Comparison of ENCODE assay signal across 9 mouse cellular contexts in the genomic region with DNA sequence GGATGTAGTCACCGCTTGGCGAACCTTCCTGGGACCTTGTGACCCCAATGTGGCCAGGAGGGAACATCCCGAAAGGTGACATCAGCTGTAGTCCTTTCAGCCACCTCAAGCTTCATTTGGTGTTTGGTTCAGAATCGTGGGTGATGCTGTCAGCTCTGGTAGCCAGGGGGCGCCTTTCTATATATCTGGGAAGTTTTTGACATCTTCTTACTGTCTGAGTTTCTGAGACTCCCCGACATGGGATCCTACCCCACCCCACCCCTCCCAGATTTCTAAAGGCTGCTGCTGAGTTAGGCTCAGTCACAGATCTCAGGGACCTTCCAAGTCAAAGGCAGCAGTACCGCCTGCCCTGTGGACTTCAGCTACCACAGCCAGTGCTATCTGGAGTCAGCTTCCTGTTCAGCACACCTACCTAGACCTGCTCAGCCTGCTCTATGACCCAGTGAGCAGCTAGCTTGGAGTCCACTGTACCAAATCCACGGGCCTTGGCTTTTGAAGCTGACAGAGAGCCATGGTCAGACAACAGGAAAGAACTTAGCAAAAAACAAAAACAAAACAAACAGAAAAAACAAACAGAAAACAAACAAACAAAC. TPM values are rescaled to one million over a fixed set of nuclear protein-coding genes. Genes with fewer than 3 reads are reported as not detected.
DNase-seq lines count a peak whose midpoint lies in the region; ATAC-seq and TF ChIP-seq lines count a peak whose summit lies in the region.
"Had no signal": no experiment of that assay in that cellular context is flagged by ENCODE, and none has a peak within 500 bp of the region (broad histone marks: within the 10 kb centered on the region; RNA-seq: fewer than 3 reads in every experiment).

No protein-coding gene starts in this region.

- WGBS in forebrain, postnatal 0 days: 70% methylated on average over 8 of the region's 8 CpGs
- WGBS in forebrain, embryonic 13.5 days: 69% methylated on average over 8 of the region's 8 CpGs

- H3K27me3 ChIP-seq in forebrain, postnatal 0 days (ENCODE audit: insufficient read depth, low read length): no peaks in the 10 kb centered on the region
- no peaks in the 10 kb centered on the region for H3K27me3 ChIP-seq in forebrain, embryonic 13.5 days
- no peaks in the 10 kb centered on the region for H3K27me3 ChIP-seq in erythroblast, embryonic 14.5 days (ENCODE audit: control insufficient read depth)
- H3K27me3 ChIP-seq: neural tube, embryonic 15.5 days had no signal

- H3K9ac ChIP-seq in forebrain, postnatal 0 days: no peak overlapping the region
- H3K9ac ChIP-seq in forebrain, embryonic 13.5 days: no peak overlapping the region
- H3K9ac ChIP-seq: neural tube, embryonic 15.5 days had no signal

- ATAC-seq in forebrain, postnatal 0 days: no peak
- ATAC-seq in forebrain, embryonic 13.5 days: no peak

- no peaks in the 10 kb centered on the region for H3K9me3 ChIP-seq in forebrain, postnatal 0 days (ENCODE audit: low read length)
- no peaks in the 10 kb centered on the region for H3K9me3 ChIP-seq in forebrain, embryonic 13.5 days (replicated peaks)
- H3K9me3 ChIP-seq in erythroblast, embryonic 14.5 days (ENCODE audit: control insufficient read depth, low read length): no peaks in the 10 kb centered on the region
- H3K9me3 ChIP-seq: neural tube, embryonic 15.5 days had no signal

- DNase-seq in forebrain, postnatal 0 days: no peak
- DNase-seq in CD4-positive helper T cell, adult 2 months (ENCODE audit: low read depth, low spot score): peak; percentile 28
- DNase-seq in lung, postnatal 10 days: peak; percentile 16
- DNase-seq in frontal cortex, postnatal 10 days (ENCODE audit: low spot score in 2 of 2): no peak
- no peak for DNase-seq in layer of hippocampus, postnatal 10 days (ENCODE audit: low spot score in 2 of 2)
- DNase-seq in layer of hippocampus, postnatal 36 days: no peak

- no peak overlapping the region for H3K4me2 ChIP-seq in forebrain, postnatal 0 days (ENCODE audit: low read depth)
- no peak overlapping the region for H3K4me2 ChIP-seq in forebrain, embryonic 13.5 days
- H3K4me2 ChIP-seq: neural tube, embryonic 15.5 days had no signal

- no peaks in the 10 kb centered on the region for H3K4me1 ChIP-seq in forebrain, postnatal 0 days (ENCODE audit: insufficient read depth)
- H3K4me1 ChIP-seq in forebrain, embryonic 13.5 days: no peaks in the 10 kb centered on the region
- H3K4me1 ChIP-seq in erythroblast, embryonic 14.5 days (ENCODE audit: control insufficient read depth): peaks cover 15% of the 10 kb centered on the region

- no peak overlapping the region for H3K4me3 ChIP-seq in forebrain, postnatal 0 days (ENCODE audit: low read depth, low read length)
- H3K4me3 ChIP-seq in forebrain, embryonic 13.5 days: no peak overlapping the region
- H3K4me3 ChIP-seq in erythroblast, embryonic 14.5 days (replicated peaks): peak overlapping the region; percentile 39
- H3K4me3 ChIP-seq: neural tube, embryonic 15.5 days had no signal

- no peak overlapping the region for H3K27ac ChIP-seq in forebrain, postnatal 0 days (ENCODE audit: low read depth, low read length)
- no peak overlapping the region for H3K27ac ChIP-seq in forebrain, embryonic 13.5 days
- H3K27ac ChIP-seq: neural tube, embryonic 15.5 days had no signal

- no peaks in the 10 kb centered on the region for H3K36me3 ChIP-seq in forebrain, postnatal 0 days (ENCODE audit: insufficient read depth)
- H3K36me3 ChIP-seq in forebrain, embryonic 13.5 days (ENCODE audit: poor library complexity, severe bottlenecking): peaks cover 7% of the 10 kb centered on the region; the same call in 1 of the 2 replicates
- H3K36me3 ChIP-seq in erythroblast, embryonic 14.5 days (ENCODE audit: control insufficient read depth): peaks cover 2% of the 10 kb centered on the region; the same call in 1 of the 2 replicates

- peak; percentile 27; the same call in 1 of the 2 replicates for TF ChIP-seq CTCF in forebrain, postnatal 0 days (IDR thresholded peaks at IDR 0.05; ENCODE audit: low read depth)

RNA-seq across cellular contexts. Expression of a gene that starts 18.5 kb away (rescaled TPM):
- total RNA-seq in forebrain, postnatal 0 days (2014; rRNA removed): 1.00 and 1.0 TPM in 2 replicates
- polyA plus RNA-seq in forebrain, postnatal 0 days (2015; fragmentation: Nextera tagmentation; extraction: Ambion mirVana): 1.4 and 1.5 TPM in 2 replicates
- polyA plus RNA-seq in forebrain, embryonic 13.5 days (2015; fragmentation: Nextera tagmentation; extraction: Ambion mirVana): 0.56 and 0.72 TPM in 2 replicates
- polyA plus RNA-seq in erythroblast, embryonic 14.5 days (2012): not detected in 2 replicates
- total RNA-seq in layer of hippocampus, postnatal 10 days (2021): under 1 TPM; 0.65 to 0.89 TPM
- under 1 TPM in 1 of 2 experiments, not detected in 1; 0.42 TPM for total RNA-seq in layer of hippocampus, postnatal 36 days (2021)

RNA-seq across cellular contexts. Expression of a gene that starts 32.6 kb away (rescaled TPM):
- 73.9 and 79.5 TPM in 2 replicates for total RNA-seq in forebrain, postnatal 0 days (2014; rRNA removed)
- polyA plus RNA-seq in forebrain, postnatal 0 days (2015; fragmentation: Nextera tagmentation; extraction: Ambion mirVana): 56.2 and 68.1 TPM in 2 replicates
- polyA plus RNA-seq in forebrain, embryonic 13.5 days (2015; fragmentation: Nextera tagmentation; extraction: Ambion mirVana): 43.4 and 44.8 TPM in 2 replicates
- polyA plus RNA-seq in erythroblast, embryonic 14.5 days (2012): 0.01 TPM in 1 of 2 replicates, not detected in the other
- 10 to 100 TPM; 77.8 to 96.3 TPM for total RNA-seq in layer of hippocampus, postnatal 10 days (2021)
- 100 to 1,000 TPM; 132 to 154 TPM for total RNA-seq in layer of hippocampus, postnatal 36 days (2021)

Comparison
In these comparisons a context has a peak if more than half of its experiments do, and no peak if none do; other contexts are left out.
1. DNase-seq: peak in CD4-positive helper T cell, adult 2 months (single experiment) and lung, postnatal 10 days (single experiment); none in forebrain, postnatal 0 days (single experiment), frontal cortex, postnatal 10 days (0 of 2), layer of hippocampus, postnatal 10 days (0 of 2) and layer of hippocampus, postnatal 36 days (0 of 2).